Comparison of ENCODE assay signal across 8 mouse cellular contexts in the genomic region with DNA sequence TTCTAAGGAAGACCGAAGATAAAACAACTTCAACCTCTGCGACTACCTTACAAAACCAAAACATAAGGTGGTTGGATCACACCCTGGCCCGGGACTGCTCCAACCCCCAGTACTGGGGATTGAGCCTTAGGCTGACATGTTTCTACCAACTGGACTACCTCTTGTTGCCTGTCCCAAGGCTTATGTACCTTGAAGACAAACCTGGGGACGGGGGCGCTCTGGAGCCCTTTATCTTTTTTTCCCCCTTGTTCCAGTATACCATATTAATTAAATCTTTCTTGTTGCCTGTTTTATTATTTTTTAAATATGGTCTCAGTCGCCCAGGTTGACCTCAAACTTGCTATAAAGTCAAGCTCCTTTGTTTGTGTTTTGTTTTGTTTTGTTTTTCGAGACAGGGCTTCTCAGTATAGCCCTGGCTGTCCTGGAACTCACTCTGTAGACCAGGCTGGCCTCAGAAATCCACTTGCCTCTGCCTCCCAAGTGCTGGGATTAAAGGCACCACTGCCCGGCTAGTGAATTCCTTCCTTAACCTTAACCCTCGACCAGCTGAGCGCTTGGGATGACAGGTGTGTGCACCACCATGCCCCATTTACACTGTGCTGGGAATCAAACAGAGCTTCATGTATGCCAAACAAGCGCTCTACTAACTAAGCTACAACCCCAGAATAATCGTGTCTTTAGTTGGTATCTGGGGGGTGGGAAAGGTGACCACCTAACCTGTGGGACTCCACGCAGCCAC. TPM values are rescaled to one million over a fixed set of nuclear protein-coding genes. Genes with fewer than 3 reads are reported as not detected.
DNase-seq lines count a peak whose midpoint lies in the region; ATAC-seq and TF ChIP-seq lines count a peak whose summit lies in the region.

No protein-coding gene starts in this region.

- peaks cover 5% of the 10 kb centered on the region for H3K36me3 ChIP-seq in lung, embryonic 16.5 days (ENCODE audit: control insufficient read depth, insufficient read depth, low read length)
- H3K36me3 ChIP-seq in limb, embryonic 13.5 days = peaks cover 40% of the 10 kb centered on the region
- peaks cover 17% of the 10 kb centered on the region for H3K36me3 ChIP-seq in small intestine, adult 2 months (ENCODE audit: control insufficient read depth, insufficient read depth, low read length)

- H3K4me2 ChIP-seq in lung, embryonic 16.5 days (ENCODE audit: low read depth, low read length) = peak overlapping the region; percentile 84
- peak overlapping the region; percentile 99 for H3K4me2 ChIP-seq in limb, embryonic 13.5 days (replicated peaks)

- peak overlapping the region; percentile 79 for H3K4me3 ChIP-seq in lung, embryonic 16.5 days (ENCODE audit: low read length)
- peak overlapping the region; percentile 100 for H3K4me3 ChIP-seq in limb, embryonic 13.5 days
- peak overlapping the region; percentile 95 for H3K4me3 ChIP-seq in small intestine, adult 2 months (ENCODE audit: low read depth, low read length)

- TF ChIP-seq POLR2A in small intestine, adult 2 months (IDR thresholded peaks at IDR 0.05; ENCODE audit: low read depth, low read length) = no peak

- WGBS in lung, embryonic 16.5 days = 25% methylated on average over 13 of the region's 13 CpGs
- 26% methylated on average over 13 of the region's 13 CpGs for WGBS in limb, embryonic 13.5 days
- WGBS in small intestine, adult 2 months = 26% methylated on average over 13 of the region's 13 CpGs

- DNase-seq in lung, postnatal 14 days = no peak
- DNase-seq in adrenal gland, postnatal 4 days (ENCODE audit: low spot score in 2 of 2) = no peak
- no peak for DNase-seq in cerebellum, adult 11 months
- no peak for DNase-seq in cerebellum, adult 18-20 months

- H3K4me1 ChIP-seq in lung, embryonic 16.5 days (replicated peaks; ENCODE audit: control insufficient read depth, insufficient read depth, low read length) = peaks cover 11% of the 10 kb centered on the region
- H3K4me1 ChIP-seq in limb, embryonic 13.5 days = peaks cover 25% of the 10 kb centered on the region
- H3K4me1 ChIP-seq in small intestine, adult 2 months (ENCODE audit: control insufficient read depth, insufficient read depth, insufficient read length, low read length) = peaks cover 13% of the 10 kb centered on the region

- peak overlapping the region; percentile 89 for H3K9ac ChIP-seq in lung, embryonic 16.5 days (ENCODE audit: low read length)
- H3K9ac ChIP-seq in limb, embryonic 13.5 days = peak overlapping the region; percentile 98

- TF ChIP-seq CTCF in small intestine, adult 2 months (IDR thresholded peaks at IDR 0.05; ENCODE audit: extremely low read depth, insufficient read length, insufficient replicate concordance, low read depth, low read length) = no peak

- H3K27ac ChIP-seq in lung, embryonic 16.5 days (ENCODE audit: low read length) = no peak overlapping the region
- no peak overlapping the region for H3K27ac ChIP-seq in limb, embryonic 13.5 days
- H3K27ac ChIP-seq in small intestine, adult 2 months (ENCODE audit: insufficient read depth, low read depth, low read length) = no peak overlapping the region

- no peaks in the 10 kb centered on the region for H3K9me3 ChIP-seq in lung, embryonic 16.5 days (ENCODE audit: control insufficient read depth, low read length)
- H3K9me3 ChIP-seq in limb, embryonic 13.5 days = no peaks in the 10 kb centered on the region

- H3K27me3 ChIP-seq in lung, embryonic 16.5 days (ENCODE audit: control insufficient read depth, insufficient read depth, low read depth, low read length) = no peaks in the 10 kb centered on the region
- H3K27me3 ChIP-seq in limb, embryonic 13.5 days = no peaks in the 10 kb centered on the region
- H3K27me3 ChIP-seq in small intestine, adult 2 months (ENCODE audit: control insufficient read depth, insufficient read depth, low read length) = no peaks in the 10 kb centered on the region

- peak; percentile 46; the same call in 1 of the 2 replicates for ATAC-seq in lung, embryonic 16.5 days (ENCODE audit: low read depth)
- peak; percentile 48 for ATAC-seq in erythroid progenitor cell, adult 5-6 weeks (replicated peaks; ENCODE audit: low FRiP score, poor library complexity, severe bottlenecking)
- ATAC-seq in limb, embryonic 13.5 days (ENCODE audit: low FRiP score, low read depth) = peak; percentile 25; the same call in 1 of the 2 replicates

RNA-seq across cellular contexts. Expression of a gene that starts 0.5 kb away (rescaled TPM):
- 12.2 and 12.8 TPM in 2 replicates for polyA plus RNA-seq in lung, embryonic 16.5 days (2015; fragmentation: Nextera tagmentation; extraction: Ambion mirVana)
- 11.5 and 13.8 TPM in 2 replicates for total RNA-seq in erythroid progenitor cell, adult 5-6 weeks (2015; ENCODE audit: low replicate concordance)
- total RNA-seq in erythroid progenitor cell, adult 5-6 weeks (2017; ENCODE audit: low replicate concordance) = 53.3 and 61.0 TPM in 2 replicates
- 19.6 and 20.5 TPM in 2 replicates for polyA plus RNA-seq in limb, embryonic 13.5 days (2015; fragmentation: Nextera tagmentation; extraction: Ambion mirVana)
- 33.6 and 63.5 TPM in 2 replicates for polyA plus RNA-seq in small intestine, adult 2 months (2012; rRNA removed)
- 10 to 100 TPM; 64.2 to 65.6 TPM for total RNA-seq in adrenal gland, postnatal 4 days (2021)

RNA-seq across cellular contexts. Expression of a gene that starts 15.0 kb away (rescaled TPM):
- 42.5 and 44.7 TPM in 2 replicates for polyA plus RNA-seq in lung, embryonic 16.5 days (2015; fragmentation: Nextera tagmentation; extraction: Ambion mirVana)
- 62.0 and 72.9 TPM in 2 replicates for total RNA-seq in erythroid progenitor cell, adult 5-6 weeks (2015; ENCODE audit: low replicate concordance)
- total RNA-seq in erythroid progenitor cell, adult 5-6 weeks (2017; ENCODE audit: low replicate concordance) = 26.7 and 39.6 TPM in 2 replicates
- 11.8 and 12.6 TPM in 2 replicates for polyA plus RNA-seq in limb, embryonic 13.5 days (2015; fragmentation: Nextera tagmentation; extraction: Ambion mirVana)
- polyA plus RNA-seq in small intestine, adult 2 months (2012; rRNA removed) = 6.5 and 11.0 TPM in 2 replicates
- 10 to 100 TPM; 62.0 to 63.3 TPM for total RNA-seq in adrenal gland, postnatal 4 days (2021)

RNA-seq across cellular contexts. Expression of a gene that starts 31.4 kb away (rescaled TPM):
- not detected in 2 replicates for polyA plus RNA-seq in lung, embryonic 16.5 days (2015; fragmentation: Nextera tagmentation; extraction: Ambion mirVana)
- not detected in 2 replicates for total RNA-seq in erythroid progenitor cell, adult 5-6 weeks (2015; ENCODE audit: low replicate concordance)
- not detected in 2 replicates for total RNA-seq in erythroid progenitor cell, adult 5-6 weeks (2017; ENCODE audit: low replicate concordance)
- polyA plus RNA-seq in limb, embryonic 13.5 days (2015; fragmentation: Nextera tagmentation; extraction: Ambion mirVana) = not detected in 2 replicates
- polyA plus RNA-seq in small intestine, adult 2 months (2012; rRNA removed) = not detected in 2 replicates
- under 1 TPM in 1 of 2 experiments, not detected in 1; 0.20 TPM for total RNA-seq in adrenal gland, postnatal 4 days (2021)

RNA-seq across cellular contexts. Expression of a gene that starts 36.1 kb away (rescaled TPM):
- polyA plus RNA-seq in lung, embryonic 16.5 days (2015; fragmentation: Nextera tagmentation; extraction: Ambion mirVana) = 16.1 and 17.3 TPM in 2 replicates
- 5.0 and 7.9 TPM in 2 replicates for total RNA-seq in erythroid progenitor cell, adult 5-6 weeks (2015; ENCODE audit: low replicate concordance)
- total RNA-seq in erythroid progenitor cell, adult 5-6 weeks (2017; ENCODE audit: low replicate concordance) = 11.6 and 13.8 TPM in 2 replicates
- 16.9 TPM in 2 replicates for polyA plus RNA-seq in limb, embryonic 13.5 days (2015; fragmentation: Nextera tagmentation; extraction: Ambion mirVana)
- polyA plus RNA-seq in small intestine, adult 2 months (2012; rRNA removed) = 5.5 and 9.3 TPM in 2 replicates
- total RNA-seq in adrenal gland, postnatal 4 days (2021) = 10 to 100 TPM; 22.1 to 23.1 TPM

RNA-seq across cellular contexts. Expression of a gene that starts 36.1 kb away (rescaled TPM):
- 12.4 and 13.6 TPM in 2 replicates for polyA plus RNA-seq in lung, embryonic 16.5 days (2015; fragmentation: Nextera tagmentation; extraction: Ambion mirVana)
- total RNA-seq in erythroid progenitor cell, adult 5-6 weeks (2015; ENCODE audit: low replicate concordance) = 5.0 and 10.8 TPM in 2 replicates
- total RNA-seq in erythroid progenitor cell, adult 5-6 weeks (2017; ENCODE audit: low replicate concordance) = 3.3 and 7.1 TPM in 2 replicates
- polyA plus RNA-seq in limb, embryonic 13.5 days (2015; fragmentation: Nextera tagmentation; extraction: Ambion mirVana) = 13.8 and 15.1 TPM in 2 replicates
- 15.4 and 30.5 TPM in 2 replicates for polyA plus RNA-seq in small intestine, adult 2 months (2012; rRNA removed)
- total RNA-seq in adrenal gland, postnatal 4 days (2021) = 10 to 100 TPM; 13.8 TPM
